Mouse (Mus musculus): Measurements from ENCODE around the gene Zfp663. TPM values are rescaled to one million over a fixed set of nuclear protein-coding genes. Genes with fewer than 3 reads are reported as not detected.

Zfp663 gene
- total RNA-seq, 1 experiment, result not detected

DNA sequence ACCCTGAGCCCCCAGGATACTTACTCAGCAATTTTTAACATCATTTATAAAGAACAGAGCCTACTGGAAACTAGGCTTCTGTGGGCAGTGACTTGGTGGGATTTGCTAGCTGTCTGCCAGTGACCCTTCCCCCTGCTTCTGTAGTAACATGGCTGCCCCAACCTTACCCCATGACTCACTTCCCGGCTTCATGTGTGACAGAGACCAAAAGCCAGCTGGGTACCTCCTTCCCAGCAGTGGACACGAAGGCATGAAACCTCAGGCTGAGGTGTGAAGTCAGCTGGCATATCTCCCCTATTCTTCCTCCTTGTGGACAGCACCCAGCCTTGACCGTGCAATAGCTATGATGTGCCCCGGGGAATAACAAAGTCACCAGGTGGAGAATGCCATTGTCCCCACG is 39.8 kb downstream of the Zfp663 start:
- in situ Hi-C loops (cut with MboI; ENCODE audit: low sequenced_read_pairs in 2 of 2, unreplicated experiment in 2 of 2), result no loop called here

DNA sequence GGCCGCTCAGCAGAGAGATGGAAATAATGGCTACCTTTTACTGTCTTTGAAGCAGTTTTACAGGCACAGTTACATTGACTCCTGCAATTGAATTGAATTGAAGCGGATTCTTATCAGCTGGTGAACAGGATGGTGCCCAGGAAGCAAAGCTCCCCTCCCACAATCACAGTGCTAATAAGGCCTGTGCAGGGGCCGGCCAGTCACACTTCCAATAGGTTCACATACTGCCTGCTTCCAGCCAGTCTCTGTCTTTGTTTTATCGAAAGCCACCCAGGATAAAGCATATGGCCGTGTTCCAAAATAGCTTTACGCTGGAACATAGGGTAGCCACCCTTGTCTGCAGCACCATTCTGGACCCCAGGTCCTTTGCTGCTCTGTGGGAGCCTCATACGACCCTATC is 41.1 kb downstream of the Zfp663 start:
- peaks cover 0 to 4% of the 10 kb centered on the region in 2 experiments; a peak in 2 of 4 replicates for H3K4me1 ChIP-seq (ENCODE audit: control insufficient read depth in 2 of 2, insufficient read depth in 2 of 2, low read length in 2 of 2, poor library complexity in 1 of 2)
- H3K27ac ChIP-seq (ENCODE audit: insufficient read depth, low read depth, low read length, poor library complexity, severe bottlenecking), result no peak overlapping the region
- H3K9ac ChIP-seq (ENCODE audit: insufficient read depth, low read depth, low read length, poor library complexity, severe bottlenecking), result no peak overlapping the region

More for the DNA sequence above, 39.8 kb downstream of the Zfp663 start:
- Histone ChIP-seq H3K36me3 (ENCODE audit: control insufficient read depth, insufficient read depth, low read length, poor library complexity, severe bottlenecking) (no peaks in the 10 kb centered on the region), H3K4me1 (ENCODE audit: control insufficient read depth in 2 of 2, insufficient read depth in 2 of 2, low read length in 2 of 2, poor library complexity in 1 of 2) (no peaks in the 10 kb centered on the region; a peak in 2 of 4 replicates), H3K27ac (ENCODE audit: insufficient read depth, low read depth, low read length, poor library complexity, severe bottlenecking) (no peak overlapping the region), H3K4me3 (ENCODE audit: insufficient read depth in 1 of 2, low read depth in 1 of 2, low read length in 2 of 2, poor library complexity in 1 of 2, severe bottlenecking in 1 of 2) (no peak overlapping the region), H3K9ac (ENCODE audit: insufficient read depth, low read depth, low read length, poor library complexity, severe bottlenecking) (no peak overlapping the region), H3K9me3 (ENCODE audit: control insufficient read depth, insufficient read depth, low read depth, low read length) (no peaks in the 10 kb centered on the region)
- no peak for DNase-seq (ENCODE audit: low read depth, low spot score)
- TF ChIP-seq CHD2 (IDR thresholded peaks at IDR 0.05; ENCODE audit: low read depth, low read length) (no peak), MAFK (IDR thresholded peaks at IDR 0.05; ENCODE audit: insufficient read depth, low read depth, low read length) (no peak), HCFC1 (IDR thresholded peaks at IDR 0.05; ENCODE audit: borderline replicate concordance, insufficient read depth, low read length) (no peak), ZNF384 (IDR thresholded peaks at IDR 0.05; ENCODE audit: low read depth, low read length) (no peak), ZC3H11A (IDR thresholded peaks at IDR 0.05; ENCODE audit: borderline replicate concordance, low read depth, low read length) (no peak)

DNA sequence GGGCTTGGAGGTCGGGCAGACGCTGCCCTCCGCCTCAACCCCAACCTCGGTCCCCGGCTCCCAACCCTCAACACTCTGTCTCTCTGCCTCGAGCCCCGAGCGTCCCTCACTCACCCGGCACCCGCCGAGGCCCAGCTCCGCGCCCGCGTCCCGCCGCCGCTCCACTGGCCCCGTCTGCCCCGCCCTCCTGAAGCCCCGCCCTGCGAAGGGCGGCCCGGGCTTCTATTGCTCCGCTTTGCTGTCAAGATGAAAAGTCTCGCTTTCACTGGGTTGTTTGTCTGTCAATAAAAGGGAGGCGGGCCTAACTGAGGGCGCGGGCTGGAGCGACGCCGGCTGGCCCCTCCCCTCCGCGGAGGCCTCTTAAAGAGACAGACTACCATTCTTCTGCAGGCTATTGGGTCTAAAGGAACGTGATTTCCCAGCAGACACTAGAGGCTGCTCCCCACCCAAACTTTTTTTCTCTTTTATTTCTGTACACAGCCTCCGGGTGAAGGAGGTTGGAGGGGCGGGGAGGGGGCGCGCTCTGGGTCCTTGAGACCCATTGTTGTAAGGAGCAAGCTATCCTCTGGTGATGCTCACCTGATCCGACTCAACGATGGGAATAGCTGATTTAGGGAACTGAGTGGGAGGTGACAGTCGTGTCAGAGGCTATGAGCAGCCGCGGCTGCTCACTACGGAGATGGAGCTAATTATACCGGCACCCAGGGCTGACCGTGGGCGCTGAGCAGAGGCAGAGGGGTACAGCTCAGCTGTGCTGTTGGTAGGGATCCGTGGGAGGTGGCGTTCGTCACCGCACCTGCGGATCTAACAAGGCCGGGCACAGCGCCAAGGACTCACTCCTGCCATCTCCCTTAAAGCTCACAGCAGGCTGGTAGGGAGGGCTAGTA is 42.0 kb downstream of the Zfp663 start, which contains the start of gene Elmo2:
Gene Elmo2, minus strand, starts transcription at position 176 of the 887 bp plus-strand sequence.
- no peaks in the 10 kb centered on the region for H3K36me3 ChIP-seq (ENCODE audit: control insufficient read depth, insufficient read depth, low read length, poor library complexity, severe bottlenecking)
- TF ChIP-seq CHD2 (IDR thresholded peaks at IDR 0.05; ENCODE audit: low read depth, low read length), result peak; percentile 84
- TF ChIP-seq HCFC1 (IDR thresholded peaks at IDR 0.05; ENCODE audit: borderline replicate concordance, insufficient read depth, low read length), result no peak
- TF ChIP-seq ZNF384 (IDR thresholded peaks at IDR 0.05; ENCODE audit: low read depth, low read length), result peak; percentile 69; the same call in 1 of the 2 replicates
- TF ChIP-seq ZC3H11A (IDR thresholded peaks at IDR 0.05; ENCODE audit: borderline replicate concordance, low read depth, low read length), result no peak
- no peak for TF ChIP-seq MAFK (IDR thresholded peaks at IDR 0.05; ENCODE audit: insufficient read depth, low read depth, low read length)
- peaks cover 0 to 12% of the 10 kb centered on the region in 2 experiments; a peak in 3 of 4 replicates for H3K4me1 ChIP-seq (ENCODE audit: control insufficient read depth in 2 of 2, insufficient read depth in 2 of 2, low read length in 2 of 2, poor library complexity in 1 of 2)
- 0 out of 2 replicates have a peak within 1 kb of the TSS, but pooled peaks have one; percentile 10 for H3K27ac ChIP-seq (ENCODE audit: insufficient read depth, low read depth, low read length, poor library complexity, severe bottlenecking)
- in situ Hi-C loops (cut with MboI; ENCODE audit: low sequenced_read_pairs in 2 of 2, unreplicated experiment in 2 of 2), result no loop called here
- no peaks in the 10 kb centered on the region for H3K9me3 ChIP-seq (ENCODE audit: control insufficient read depth, insufficient read depth, low read depth, low read length)
- peak within 1 kb of the TSS; percentile 89 to 90 for H3K4me3 ChIP-seq (ENCODE audit: insufficient read depth in 1 of 2, low read depth in 1 of 2, low read length in 2 of 2, poor library complexity in 1 of 2, severe bottlenecking in 1 of 2)
- DNase-seq (ENCODE audit: low read depth, low spot score), result peak; percentile 91
- peak within 1 kb of the TSS; percentile 89 for H3K9ac ChIP-seq (ENCODE audit: insufficient read depth, low read depth, low read length, poor library complexity, severe bottlenecking)

More for the DNA sequence above, 41.1 kb downstream of the Zfp663 start:
- no peak for DNase-seq (ENCODE audit: low read depth, low spot score)
- Histone ChIP-seq H3K9me3 (ENCODE audit: control insufficient read depth, insufficient read depth, low read depth, low read length) (no peaks in the 10 kb centered on the region), H3K36me3 (ENCODE audit: control insufficient read depth, insufficient read depth, low read length, poor library complexity, severe bottlenecking) (no peaks in the 10 kb centered on the region), H3K4me3 (ENCODE audit: insufficient read depth in 1 of 2, low read depth in 1 of 2, low read length in 2 of 2, poor library complexity in 1 of 2, severe bottlenecking in 1 of 2) (peak overlapping the region in 1 of 2 experiments; percentile 86; a peak in 1 of 4 replicates)
- TF ChIP-seq ZNF384 (IDR thresholded peaks at IDR 0.05; ENCODE audit: low read depth, low read length) (no peak), CHD2 (IDR thresholded peaks at IDR 0.05; ENCODE audit: low read depth, low read length) (no peak), MAFK (IDR thresholded peaks at IDR 0.05; ENCODE audit: insufficient read depth, low read depth, low read length) (no peak), HCFC1 (IDR thresholded peaks at IDR 0.05; ENCODE audit: borderline replicate concordance, insufficient read depth, low read length) (no peak), ZC3H11A (IDR thresholded peaks at IDR 0.05; ENCODE audit: borderline replicate concordance, low read depth, low read length) (no peak)
- in situ Hi-C loops (cut with MboI; ENCODE audit: low sequenced_read_pairs in 2 of 2, unreplicated experiment in 2 of 2), result no loop called here

DNA sequence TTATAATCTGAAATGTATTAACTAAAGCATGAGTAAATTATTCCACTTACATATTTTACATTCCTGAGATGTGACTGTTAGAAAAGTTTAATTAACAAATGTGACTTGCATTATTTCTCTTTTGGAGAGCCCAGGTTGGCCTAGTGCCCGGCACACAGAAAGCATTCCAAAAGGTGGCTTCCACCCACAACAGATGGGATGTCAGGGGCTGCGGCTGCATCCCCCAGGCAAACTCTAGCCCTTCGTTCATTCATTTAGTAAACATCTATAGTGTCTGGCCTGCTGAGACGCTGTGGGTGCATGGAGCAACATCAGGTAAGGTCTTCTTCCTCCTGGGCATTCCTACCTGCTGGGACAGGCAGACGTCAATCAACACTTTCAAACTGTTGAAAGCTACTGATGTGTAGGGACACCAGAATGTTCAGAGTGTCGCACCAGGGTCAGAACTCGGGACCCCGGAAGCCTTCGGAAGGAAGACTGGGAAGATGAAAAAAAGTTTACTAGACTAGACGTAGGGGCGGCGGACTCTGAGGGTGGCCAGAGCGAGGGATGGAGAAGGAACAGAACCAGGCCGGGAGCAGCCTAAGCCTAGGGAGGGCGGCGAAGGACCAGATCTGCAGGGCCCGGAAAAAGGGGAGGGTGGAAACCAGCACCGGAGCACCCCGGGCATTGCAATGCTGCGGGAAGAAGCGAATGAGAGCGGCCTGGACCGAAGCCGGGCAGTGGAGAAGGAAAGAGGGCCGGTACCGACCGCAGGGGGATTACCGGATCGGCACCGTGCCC is 42.8 kb downstream of the Zfp663 start:
- TF ChIP-seq ZC3H11A (IDR thresholded peaks at IDR 0.05; ENCODE audit: borderline replicate concordance, low read depth, low read length) (no peak), CHD2 (IDR thresholded peaks at IDR 0.05; ENCODE audit: low read depth, low read length) (no peak)
- Histone ChIP-seq H3K9me3 (ENCODE audit: control insufficient read depth, insufficient read depth, low read depth, low read length) (no peaks in the 10 kb centered on the region), H3K4me1 (ENCODE audit: control insufficient read depth in 2 of 2, insufficient read depth in 2 of 2, low read length in 2 of 2, poor library complexity in 1 of 2) (peaks cover 0 to 13% of the 10 kb centered on the region in 2 experiments; a peak in 3 of 4 replicates), H3K36me3 (ENCODE audit: control insufficient read depth, insufficient read depth, low read length, poor library complexity, severe bottlenecking) (no peaks in the 10 kb centered on the region), H3K4me3 (ENCODE audit: insufficient read depth in 1 of 2, low read depth in 1 of 2, low read length in 2 of 2, poor library complexity in 1 of 2, severe bottlenecking in 1 of 2) (peak overlapping the region; percentile 89 to 90), H3K27ac (ENCODE audit: insufficient read depth, low read depth, low read length, poor library complexity, severe bottlenecking) (0 out of 2 replicates have a peak overlapping the region, but pooled peaks have one; percentile 10), H3K9ac (ENCODE audit: insufficient read depth, low read depth, low read length, poor library complexity, severe bottlenecking) (peak overlapping the region; percentile 89)
- DNase-seq (ENCODE audit: low read depth, low spot score), result no peak
- in situ Hi-C loops (cut with MboI; ENCODE audit: low sequenced_read_pairs in 2 of 2, unreplicated experiment in 2 of 2), result no loop called here
